Mouse (Mus musculus): Measurements from ENCODE around the gene Nfil3. TPM values are rescaled to one million over a fixed set of nuclear protein-coding genes. Genes with fewer than 3 reads are reported as not detected.

Gene Nfil3
- total and polyA plus RNA-seq, 3 experiments, result 0.35 to 0.93 TPM; not detected in 1

- no peaks in the 10 kb centered on the region for H3K4me1 ChIP-seq (ENCODE audit: control insufficient read depth in 1 of 2, insufficient read depth in 2 of 2, low read length in 2 of 2)
- H3K9ac ChIP-seq (ENCODE audit: control insufficient read depth, low read depth, low read length, poor library complexity, severe bottlenecking), result no peak overlapping the region
- no peaks in the 10 kb centered on the region for H3K9me3 ChIP-seq (replicated peaks; ENCODE audit: insufficient read depth, low read length)
- H3K27ac ChIP-seq (ENCODE audit: control insufficient read depth, low read depth, low read length), result no peak overlapping the region
- no peak overlapping the region for H3K4me3 ChIP-seq (ENCODE audit: control insufficient read depth in 1 of 2, insufficient read depth in 1 of 2, low read depth in 2 of 2, low read length in 2 of 2)
- no peak for TF ChIP-seq GATA1 (IDR thresholded peaks at IDR 0.05; ENCODE audit: low read depth, low read length)
- DNase-seq (ENCODE audit: low read depth, low spot score), result no peak
- H3K27me3 ChIP-seq (ENCODE audit: control insufficient read depth in 1 of 2, insufficient read depth in 2 of 2, low read length in 2 of 2), result no peaks in the 10 kb centered on the region
- H3K79me2 ChIP-seq (ENCODE audit: control insufficient read depth, insufficient read depth, low read length, poor library complexity), result no peaks in the 10 kb centered on the region
- H3K36me3 ChIP-seq (ENCODE audit: control insufficient read depth in 1 of 2, insufficient read depth in 2 of 2, low read length in 2 of 2), result no peaks in the 10 kb centered on the region
These were observed 17.7 kb upstream of the Nfil3 start for GRCm38 (mm10) chr13:52998541-52998940.

- Histone ChIP-seq H3K4me3 (ENCODE audit: control insufficient read depth in 1 of 2, insufficient read depth in 1 of 2, low read depth in 2 of 2, low read length in 2 of 2) (no peak overlapping the region), H3K27ac (ENCODE audit: control insufficient read depth, low read depth, low read length) (no peak overlapping the region), H3K4me1 (ENCODE audit: control insufficient read depth in 1 of 2, insufficient read depth in 2 of 2, low read length in 2 of 2) (no peaks in the 10 kb centered on the region), H3K79me2 (ENCODE audit: control insufficient read depth, insufficient read depth, low read length, poor library complexity) (no peaks in the 10 kb centered on the region), H3K9ac (ENCODE audit: control insufficient read depth, low read depth, low read length, poor library complexity, severe bottlenecking) (no peak overlapping the region), H3K27me3 (ENCODE audit: control insufficient read depth in 1 of 2, insufficient read depth in 2 of 2, low read length in 2 of 2) (no peaks in the 10 kb centered on the region), H3K36me3 (ENCODE audit: control insufficient read depth in 1 of 2, insufficient read depth in 2 of 2, low read length in 2 of 2) (no peaks in the 10 kb centered on the region), H3K9me3 (replicated peaks; ENCODE audit: insufficient read depth, low read length) (no peaks in the 10 kb centered on the region)
- DNase-seq (ENCODE audit: low read depth, low spot score), result no peak
- TF ChIP-seq RCOR1 (IDR thresholded peaks at IDR 0.05; ENCODE audit: low read depth, low read length) (no peak), MYB (IDR thresholded peaks at IDR 0.05; ENCODE audit: low read depth, low read length) (no peak), MXI1 (IDR thresholded peaks at IDR 0.05; ENCODE audit: low read depth, low read length) (no peak), SMC3 (IDR thresholded peaks at IDR 0.05; ENCODE audit: low read depth, low read length) (no peak), ZC3H11A (IDR thresholded peaks at IDR 0.05; ENCODE audit: low read depth, low read length) (no peak), MAFK (IDR thresholded peaks at IDR 0.05; ENCODE audit: borderline replicate concordance, low read depth, low read length) (no peak), GATA1 (IDR thresholded peaks at IDR 0.05; ENCODE audit: low read depth, low read length) (no peak), ZNF384 (IDR thresholded peaks at IDR 0.05; ENCODE audit: low read depth, low read length) (no peak), CHD1 (IDR thresholded peaks at IDR 0.05; ENCODE audit: low read depth, low read length) (no peak), RAD21 (IDR thresholded peaks at IDR 0.05; ENCODE audit: low read depth, low read length) (no peak), CHD2 (IDR thresholded peaks at IDR 0.05; ENCODE audit: low read length) (no peak), ZKSCAN1 (IDR thresholded peaks at IDR 0.05; ENCODE audit: low read depth, low read length) (no peak), TCF12 (IDR thresholded peaks at IDR 0.05; ENCODE audit: low read depth, low read length) (no peak), HCFC1 (IDR thresholded peaks at IDR 0.05; ENCODE audit: low read depth, low read length) (no peak), UBTF (IDR thresholded peaks at IDR 0.05; ENCODE audit: borderline replicate concordance, insufficient read depth, low read depth, low read length) (no peak), POLR2A (IDR thresholded peaks at IDR 0.05; ENCODE audit: control insufficient read depth in 1 of 2, insufficient read depth in 1 of 2, low read depth in 1 of 2, low read length in 2 of 2, poor library complexity in 1 of 2) (no peak), MAX (IDR thresholded peaks at IDR 0.05; ENCODE audit: low read length) (no peak), JUND (IDR thresholded peaks at IDR 0.05; ENCODE audit: low read depth, low read length) (no peak)
These were observed 16.9 kb upstream of the Nfil3 start for GRCm38 (mm10) chr13:52997806-52998205.
